Mouse (Mus musculus) forebrain, embryonic 10.5 days (tissue): ENCODE measurements at regions not wholly inside any gene's neighbourhood (a gene's known extent, or its start where the extent isn't known, plus 50 kb on each side); places are given as distances from the start of the nearest gene placed in this dataset.

Experiments
- DNase-seq: peaks from one replicate; pipeline ENCODE4 v3.0.0-alpha.2; 2017; ENCODE audit warnings: low spot score; ENCODE audit errors: extremely low spot score
- H3K27ac ChIP-seq: fragments of 300-500 bp; sonication (generic); 2 replicates; pipeline ENCODE4 v1.5.1; 2016; ENCODE audit warnings: mild to moderate bottlenecking
- H3K27me3 ChIP-seq: fragments of 300-500 bp; sonication (generic); 2 replicates; pipeline ENCODE4 v1.6.1; 2016; ENCODE audit warnings: mild to moderate bottlenecking; ENCODE audit not compliant: poor library complexity, severe bottlenecking
- H3K36me3 ChIP-seq: fragments of 300-500 bp; sonication (generic); replicated peaks from 2 replicates; pipeline ENCODE4 v1.6.1; 2016; ENCODE audit warnings: mild to moderate bottlenecking, moderate library complexity
- H3K4me1 ChIP-seq: fragments of 300-500 bp; sonication (generic); 2 replicates; pipeline ENCODE4 v1.6.1; 2016
- H3K4me3 ChIP-seq: fragments of 300-500 bp; sonication (generic); 2 replicates; pipeline ENCODE4 v1.5.1; 2016; ENCODE audit warnings: mild to moderate bottlenecking, moderate library complexity
- H3K9me3 ChIP-seq: fragments of 300-500 bp; sonication (generic); 2 replicates; pipeline ENCODE4 v1.6.1; 2016; ENCODE audit warnings: mild to moderate bottlenecking, moderate library complexity
- WGBS: fragments of 180-500 bp; shearing (Covaris S2); methylation state at CpG from one replicate; pipeline ENCODE4 v1.1.7; 2016; 5-methylcytosine and 5-hydroxymethylcytosine counted together
- microRNA counts: library from miRNA; unstranded; fragments of <30 nt; microRNA quantifications from one replicate; lab custom pipeline; 2017
- microRNA-seq: library from miRNA; unstranded; fragments of <30 nt; microRNA quantifications from one replicate; pipeline ENCODE4, GENCODE M21; 2017

DNA sequence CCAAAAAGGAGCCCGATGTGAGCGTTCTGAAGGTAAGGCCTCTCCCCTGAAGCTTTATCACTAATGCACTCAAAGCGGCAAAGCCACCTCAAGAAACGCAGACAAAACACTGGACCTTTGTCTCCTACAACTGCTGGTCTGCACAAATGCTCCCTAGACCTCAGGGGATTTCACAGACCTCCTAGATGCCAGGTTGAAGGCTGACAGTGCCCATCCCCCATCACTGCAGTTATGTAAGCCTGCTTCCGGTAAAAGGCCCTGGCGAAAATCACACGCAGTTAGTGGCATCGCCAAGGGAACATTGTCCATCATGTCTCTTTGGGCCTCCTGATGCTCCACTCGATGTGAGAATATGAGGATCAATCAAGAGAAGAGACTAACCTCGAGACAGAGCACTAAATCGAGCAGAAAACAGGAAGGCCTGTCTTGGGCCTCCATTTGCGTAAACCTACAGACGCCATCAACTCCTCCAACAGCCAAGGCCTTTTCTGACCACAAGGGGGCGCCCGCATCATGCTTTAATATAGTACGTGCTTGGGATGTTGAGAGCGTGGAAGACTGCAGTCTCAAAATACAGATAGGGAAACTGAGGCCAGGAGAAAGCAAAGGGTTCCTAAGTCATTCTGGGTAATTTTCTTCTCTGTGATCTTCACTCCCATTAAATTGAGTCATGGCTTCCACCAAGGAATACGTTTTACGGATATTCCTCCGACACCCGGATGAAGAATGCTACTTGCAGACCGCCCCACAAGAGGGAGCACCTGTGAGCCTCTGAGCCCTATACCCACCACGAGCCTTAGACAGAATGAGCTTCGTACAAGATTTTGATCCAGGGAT, 82.8 kb upstream of the Rasgrf1 start:
- Histone ChIP-seq H3K27me3 (no peaks in the 10 kb centered on the region), H3K4me3 (peak overlapping the region; percentile 41), H3K4me1 (no peaks in the 10 kb centered on the region), H3K9me3 (no peaks in the 10 kb centered on the region), H3K36me3 (no peaks in the 10 kb centered on the region), H3K27ac (peak overlapping the region; percentile 68; the same call in 1 of the 2 replicates)
- 33% methylated on average over 24 of the region's 24 CpGs for WGBS
- DNase-seq, result peak; percentile 88

DNA sequence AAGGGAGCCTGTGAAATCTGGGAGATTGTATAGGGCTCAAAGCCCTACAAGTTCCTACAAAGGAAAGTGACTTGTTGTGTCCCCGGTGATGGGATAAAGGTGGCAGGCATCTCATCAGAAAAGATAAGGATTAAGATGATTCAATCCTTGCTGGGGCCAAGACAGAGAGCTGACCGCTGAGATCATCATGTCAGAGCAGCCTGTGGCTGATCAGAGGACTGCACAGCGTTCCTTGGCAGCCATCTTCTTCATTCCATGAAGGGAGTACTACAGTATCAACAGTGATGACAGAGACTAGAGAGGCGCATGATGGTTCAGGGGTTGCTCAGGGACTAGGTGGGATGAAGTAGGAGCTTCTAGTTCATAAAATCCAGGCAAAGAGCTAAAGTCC, 83.6 kb upstream of the Ankrd34c start:
- no peaks in the 10 kb centered on the region for H3K36me3 ChIP-seq
- no peak for DNase-seq
- H3K9me3 ChIP-seq, result no peaks in the 10 kb centered on the region
- no peaks in the 10 kb centered on the region for H3K4me1 ChIP-seq
- H3K4me3 ChIP-seq, result no peak overlapping the region
- 86% methylated on average over 4 of the region's 4 CpGs for WGBS
- H3K27me3 ChIP-seq, result no peaks in the 10 kb centered on the region
- no peak overlapping the region for H3K27ac ChIP-seq

DNA sequence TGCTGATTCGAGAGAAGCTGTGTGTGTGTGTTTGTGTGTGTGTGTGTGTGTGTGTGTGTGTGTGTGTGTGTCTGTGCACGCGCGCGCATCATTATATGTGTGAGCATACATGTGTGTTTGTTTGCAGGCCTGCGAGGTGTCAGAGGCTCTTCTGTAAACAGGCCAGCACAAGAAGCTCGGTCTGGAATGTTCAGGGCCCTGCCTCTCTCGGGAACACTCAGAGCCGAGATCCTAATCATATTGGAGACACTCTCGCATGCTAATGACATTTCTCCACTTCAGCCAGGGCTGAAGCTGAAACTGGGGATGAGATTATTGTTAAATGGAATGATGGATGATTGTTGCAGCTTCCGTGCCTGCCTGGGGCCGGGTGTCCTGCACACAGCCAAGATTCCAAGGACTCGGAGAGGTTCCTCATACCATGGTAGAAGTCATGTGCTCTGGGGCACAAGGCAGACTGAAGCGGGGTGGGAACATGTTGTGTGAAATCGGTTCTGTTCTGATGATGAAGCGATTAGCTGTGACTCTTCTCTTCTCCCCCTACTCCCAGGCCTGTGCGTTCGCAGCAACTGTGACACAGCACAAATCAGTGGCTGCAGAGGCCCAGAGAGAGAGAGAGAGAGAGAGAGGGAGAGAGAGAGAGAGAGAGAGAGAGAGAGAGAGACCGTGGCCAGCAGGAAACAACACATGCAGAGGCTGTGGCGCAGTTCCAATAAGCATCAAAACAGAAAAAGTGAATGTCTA, 83.0 kb upstream of the Ankrd34c start:
- Histone ChIP-seq H3K27ac (no peak overlapping the region), H3K4me3 (no peak overlapping the region), H3K9me3 (no peaks in the 10 kb centered on the region), H3K36me3 (no peaks in the 10 kb centered on the region), H3K4me1 (no peaks in the 10 kb centered on the region), H3K27me3 (no peaks in the 10 kb centered on the region)
- WGBS, result 85% methylated on average over 20 of the region's 20 CpGs
- DNase-seq, result no peak

DNA sequence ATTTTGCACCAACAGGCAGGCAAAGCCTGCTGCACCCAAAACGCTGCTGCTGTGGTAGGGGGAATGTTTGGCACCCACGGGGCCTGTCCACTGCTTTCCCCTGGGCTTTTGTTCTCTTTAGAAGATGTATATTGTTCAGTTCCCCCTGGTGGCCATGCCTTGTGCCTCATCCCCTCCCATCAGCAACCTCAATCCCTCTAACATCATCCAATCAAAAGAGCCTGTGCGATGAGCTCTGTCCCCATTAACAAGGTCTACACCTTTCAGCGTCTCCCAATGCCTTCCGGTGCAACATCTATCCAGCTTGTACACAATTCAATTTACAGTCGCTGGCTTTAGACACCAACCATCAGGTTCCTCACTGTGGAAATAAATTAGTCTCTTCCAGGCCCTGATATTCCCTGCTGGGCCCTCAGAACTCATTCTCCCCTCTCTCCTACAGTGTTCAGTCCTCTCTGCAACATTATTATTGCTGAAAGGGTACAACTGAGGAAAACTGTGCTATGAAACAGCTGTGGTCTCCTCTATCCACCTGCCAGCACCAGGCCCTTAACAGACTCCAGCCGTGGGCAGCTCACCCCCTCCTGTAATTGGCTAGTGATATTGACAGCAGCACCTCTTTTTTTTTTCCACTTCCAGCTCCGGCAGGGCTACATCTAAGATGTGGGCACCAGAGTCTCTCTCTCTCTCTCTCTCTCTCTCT, 75.5 kb upstream of the Ankrd34c start:
- Histone ChIP-seq H3K36me3 (no peaks in the 10 kb centered on the region), H3K4me1 (peaks cover 7% of the 10 kb centered on the region), H3K4me3 (no peak overlapping the region), H3K9me3 (no peaks in the 10 kb centered on the region), H3K27ac (peak overlapping the region; percentile 58; the same call in 1 of the 2 replicates), H3K27me3 (no peaks in the 10 kb centered on the region)
- no peak for DNase-seq
- WGBS, result 45% methylated on average over 8 of the region's 8 CpGs

DNA sequence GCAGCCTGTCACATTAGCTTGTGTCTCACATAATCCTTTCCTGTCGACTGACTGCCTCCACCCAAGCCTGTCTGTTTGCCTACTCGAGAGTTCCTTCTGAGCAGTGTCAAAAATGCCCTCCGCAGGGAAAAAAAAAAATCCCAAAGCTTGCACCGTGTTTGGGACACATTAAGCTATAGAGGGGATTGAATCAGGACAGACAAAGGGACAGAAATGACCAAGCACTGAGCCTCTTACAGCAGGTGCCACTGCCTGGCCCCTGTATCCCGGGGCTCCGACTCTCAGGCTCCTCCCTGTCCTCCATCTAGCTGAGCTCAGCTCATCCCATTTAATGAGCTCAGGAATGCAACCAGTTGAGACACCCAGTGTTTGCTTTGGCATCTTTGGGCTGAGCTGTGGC, 69.1 kb upstream of the Ankrd34c start:
- no peak overlapping the region for H3K27ac ChIP-seq
- WGBS, result 27% methylated on average over 6 of the region's 6 CpGs
- H3K36me3 ChIP-seq, result no peaks in the 10 kb centered on the region
- no peaks in the 10 kb centered on the region for H3K27me3 ChIP-seq
- DNase-seq, result no peak
- no peaks in the 10 kb centered on the region for H3K9me3 ChIP-seq
- H3K4me1 ChIP-seq, result peaks cover 10% of the 10 kb centered on the region
- no peak overlapping the region for H3K4me3 ChIP-seq

DNA sequence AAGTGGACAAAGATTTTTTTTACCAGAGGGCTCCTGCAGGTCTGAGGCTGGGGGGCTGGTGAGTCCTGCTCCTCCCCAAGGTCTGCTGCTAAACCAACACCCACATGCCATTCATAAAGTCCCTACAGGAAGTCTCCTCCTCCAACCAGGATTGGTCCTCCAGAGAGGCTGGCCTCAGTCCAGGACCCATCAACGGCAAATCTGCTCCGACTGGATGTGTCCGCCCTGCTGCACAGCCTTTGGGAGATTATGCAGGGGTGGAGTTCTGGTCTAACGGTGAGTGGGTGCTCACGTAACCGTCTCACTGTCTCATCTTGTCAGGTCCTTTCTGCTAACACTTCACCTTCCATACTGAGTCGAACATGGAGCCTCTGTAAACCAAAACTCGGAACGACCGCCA, 64.4 kb upstream of the Ankrd34c start:
- Histone ChIP-seq H3K36me3 (no peaks in the 10 kb centered on the region), H3K4me1 (peaks cover 8% of the 10 kb centered on the region)
- WGBS, result 93% methylated on average over 10 of the region's 10 CpGs

DNA sequence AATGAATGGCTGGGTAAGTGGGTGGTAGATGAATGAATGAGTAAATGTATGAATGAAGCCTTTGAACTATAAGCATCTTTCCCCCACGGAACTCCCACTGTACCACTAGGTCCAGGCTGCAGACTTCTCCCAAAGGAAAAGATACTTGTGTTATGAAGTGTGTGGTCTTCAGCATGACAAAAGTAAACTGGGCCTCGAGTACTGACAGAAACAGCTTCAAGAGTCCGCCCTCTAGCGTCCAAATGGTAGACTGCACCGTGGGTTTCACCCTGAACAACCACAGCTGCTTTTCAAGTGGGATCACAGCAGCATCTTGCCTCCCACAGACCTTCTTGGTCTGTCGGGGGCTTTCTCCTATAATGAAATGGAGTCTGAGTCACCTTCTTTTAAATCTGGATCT, 54.7 kb upstream of the Ankrd34c start:
- no peak overlapping the region for H3K27ac ChIP-seq
- WGBS, result 9% methylated on average over 6 of the region's 6 CpGs
- no peaks in the 10 kb centered on the region for H3K36me3 ChIP-seq
- H3K4me1 ChIP-seq, result no peaks in the 10 kb centered on the region
- DNase-seq, result peak; percentile 55
- H3K27me3 ChIP-seq, result no peaks in the 10 kb centered on the region
- H3K4me3 ChIP-seq, result no peak overlapping the region
- H3K9me3 ChIP-seq, result no peaks in the 10 kb centered on the region

More for the DNA sequence above, 64.4 kb upstream of the Ankrd34c start:
- no peaks in the 10 kb centered on the region for H3K9me3 ChIP-seq
- H3K27me3 ChIP-seq, result no peaks in the 10 kb centered on the region
- no peak for DNase-seq
- no peak overlapping the region for H3K27ac ChIP-seq
- no peak overlapping the region for H3K4me3 ChIP-seq

DNA sequence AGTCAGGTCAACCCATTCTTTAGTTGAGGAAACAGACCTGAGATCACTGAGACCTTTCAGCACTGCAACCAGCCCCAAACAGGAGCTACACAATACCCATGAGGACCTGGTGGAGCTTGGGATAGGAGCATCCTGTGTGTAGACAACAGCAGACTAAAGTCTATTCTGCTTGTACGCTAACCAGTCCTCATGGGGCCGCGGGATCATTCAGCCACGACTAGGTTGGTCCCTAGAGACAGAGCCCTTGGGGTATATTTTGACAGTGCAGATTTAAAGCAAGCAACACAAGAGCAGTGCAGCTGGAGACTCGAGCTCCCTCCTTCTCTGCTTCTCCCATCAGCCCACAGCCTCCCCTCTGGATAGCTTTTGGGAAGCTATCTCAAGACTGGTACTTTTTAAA, 51.7 kb upstream of the Ankrd34c start:
- no peaks in the 10 kb centered on the region for H3K27me3 ChIP-seq
- no peak overlapping the region for H3K27ac ChIP-seq
- DNase-seq, result no peak

DNA sequence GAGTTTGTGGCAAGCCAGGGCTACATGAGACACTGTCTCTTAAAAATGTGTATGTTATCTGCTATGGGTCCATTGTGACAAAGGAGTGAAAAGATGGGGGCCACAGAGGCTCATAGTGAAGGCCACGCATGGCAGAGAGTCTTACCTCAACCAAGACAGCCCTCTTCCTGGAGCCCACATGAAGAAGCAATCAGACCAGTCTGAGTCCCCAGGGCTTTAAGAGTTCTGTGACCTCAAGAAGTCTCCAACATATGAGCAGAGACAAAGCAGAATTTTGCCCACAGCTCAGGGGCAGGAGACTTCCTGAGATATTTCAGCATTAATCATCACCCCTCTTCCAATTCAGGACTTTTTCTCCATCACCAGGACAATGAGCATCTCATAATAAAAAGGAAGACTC, 50.4 kb upstream of the Ankrd34c start:
- no peak overlapping the region for H3K4me3 ChIP-seq
- WGBS, result 93% methylated on average over 1 of the region's 1 CpGs
- H3K27ac ChIP-seq, result no peak overlapping the region
- no peaks in the 10 kb centered on the region for H3K36me3 ChIP-seq
- peaks cover 2% of the 10 kb centered on the region; the same call in 1 of the 2 replicates for H3K4me1 ChIP-seq
- H3K9me3 ChIP-seq, result no peaks in the 10 kb centered on the region
- DNase-seq, result no peak
- no peaks in the 10 kb centered on the region for H3K27me3 ChIP-seq

More for the DNA sequence above, 51.7 kb upstream of the Ankrd34c start:
- H3K36me3 ChIP-seq, result no peaks in the 10 kb centered on the region
- H3K4me1 ChIP-seq, result peaks cover 2% of the 10 kb centered on the region; the same call in 1 of the 2 replicates
- no peak overlapping the region for H3K4me3 ChIP-seq
- no peaks in the 10 kb centered on the region for H3K9me3 ChIP-seq
- WGBS, result 84% methylated on average over 5 of the region's 5 CpGs

MicroRNA genes in the stretch of these regions (microRNA counts, 519-probe panel; counts per million panel counts)
- microRNA mmu-miR-184 (lab: Ali Mortazavi, UCI), result 341 counts per million, percentile 65 among the panel's probes with 10 or more counts

Small RNA genes in the stretch of these regions (microRNA-seq; reads per million reads assigned to microRNA genes)
- gene Mir184, result 9.6 reads per million, percentile 20 among the genes with 10 or more reads in this experiment
